Mouse (Mus musculus): ENCODE measurements around the gene Sfmbt2. TPM values are rescaled to one million over a fixed set of nuclear protein-coding genes. Genes with fewer than 3 reads are reported as not detected.

Sfmbt2 gene
- 2.2 and 2.5 TPM in 2 replicates for polyA plus RNA-seq (2012; rRNA removed)
- 2.5 and 3.0 TPM in 2 replicates for polyA plus RNA-seq (2014; fragmentation: Nextera tagmentation; extraction: Ambion mirVana)

DNA sequence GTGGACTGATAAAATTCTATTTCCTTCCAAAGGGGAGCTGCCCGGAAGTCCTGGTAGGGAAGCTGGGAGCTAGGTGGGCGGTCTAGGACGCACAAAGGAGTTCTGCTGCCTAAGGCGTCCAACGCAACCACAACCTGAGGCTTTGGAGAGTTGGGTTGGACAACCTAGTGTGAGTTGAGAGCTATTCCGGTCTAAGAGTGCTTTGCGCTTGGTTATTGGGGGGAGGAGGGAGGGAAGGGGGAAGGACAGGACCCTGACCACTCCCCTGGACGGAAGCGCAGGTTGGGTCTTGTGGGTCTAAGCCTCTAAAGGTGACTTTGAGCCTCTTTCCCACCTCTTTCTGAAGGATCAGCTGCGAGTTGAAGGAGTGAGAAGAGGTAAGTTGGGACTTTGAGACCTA, at the start of gene Sfmbt2:
Gene Sfmbt2, plus strand, starts transcription at position 335 of the 400 bp plus-strand sequence.
- DNase-seq (ENCODE audit: low spot score) (no peak), ATAC-seq (ENCODE audit: low FRiP score, low read depth) (no peak)
- Histone ChIP-seq H3K9me3 (ENCODE audit: control insufficient read depth, low read length) (no peaks in the 10 kb centered on the region), H3K36me3 (ENCODE audit: control insufficient read depth, insufficient read depth, low read length) (no peaks in the 10 kb centered on the region), H3K27me3 (ENCODE audit: control insufficient read depth, insufficient read depth, low read length) (peaks cover 66% of the 10 kb centered on the region), H3K4me2 (replicated peaks; ENCODE audit: low read depth, low read length, severe bottlenecking) (no peak within 1 kb of the TSS), H3K27ac (replicated peaks; ENCODE audit: low read depth, low read length) (no peak within 1 kb of the TSS), H3K9ac (ENCODE audit: low read depth, low read length, severe bottlenecking) (no peak within 1 kb of the TSS), H3K4me3 (replicated peaks; ENCODE audit: low read length) (no peak within 1 kb of the TSS), H3K4me1 (ENCODE audit: control insufficient read depth, insufficient read depth, low read length) (peaks cover 12% of the 10 kb centered on the region)
- no peak for TF ChIP-seq POLR2A (IDR thresholded peaks at IDR 0.05; ENCODE audit: borderline replicate concordance, extremely low read depth, insufficient read depth, insufficient read length)
- WGBS, result 0% methylated on average over 10 of the region's 10 CpGs

GRCm38 (mm10) chr2:10321093-10321492, 49.2 kb upstream of the Sfmbt2 start:
- H3K4me3 ChIP-seq (replicated peaks; ENCODE audit: low read length), result no peak overlapping the region
- 47% methylated on average over 6 of the region's 6 CpGs for WGBS
- no peaks in the 10 kb centered on the region for H3K9me3 ChIP-seq (ENCODE audit: control insufficient read depth, low read length)
- no peak for TF ChIP-seq POLR2A (IDR thresholded peaks at IDR 0.05; ENCODE audit: borderline replicate concordance, extremely low read depth, insufficient read depth, insufficient read length)
- no peaks in the 10 kb centered on the region for H3K27me3 ChIP-seq (ENCODE audit: control insufficient read depth, insufficient read depth, low read length)
- no peaks in the 10 kb centered on the region; the same call in 1 of the 2 replicates for H3K4me1 ChIP-seq (ENCODE audit: control insufficient read depth, insufficient read depth, low read length)
- no peaks in the 10 kb centered on the region for H3K36me3 ChIP-seq (ENCODE audit: control insufficient read depth, insufficient read depth, low read length)
- DNase-seq (ENCODE audit: low spot score) (peak; percentile 30), ATAC-seq (ENCODE audit: low FRiP score, low read depth) (peak; percentile 12; the same call in 1 of the 2 replicates)
- H3K9ac ChIP-seq (ENCODE audit: low read depth, low read length, severe bottlenecking), result no peak overlapping the region
- no peak overlapping the region for H3K27ac ChIP-seq (replicated peaks; ENCODE audit: low read depth, low read length)
- H3K4me2 ChIP-seq (replicated peaks; ENCODE audit: low read depth, low read length, severe bottlenecking), result no peak overlapping the region

DNA sequence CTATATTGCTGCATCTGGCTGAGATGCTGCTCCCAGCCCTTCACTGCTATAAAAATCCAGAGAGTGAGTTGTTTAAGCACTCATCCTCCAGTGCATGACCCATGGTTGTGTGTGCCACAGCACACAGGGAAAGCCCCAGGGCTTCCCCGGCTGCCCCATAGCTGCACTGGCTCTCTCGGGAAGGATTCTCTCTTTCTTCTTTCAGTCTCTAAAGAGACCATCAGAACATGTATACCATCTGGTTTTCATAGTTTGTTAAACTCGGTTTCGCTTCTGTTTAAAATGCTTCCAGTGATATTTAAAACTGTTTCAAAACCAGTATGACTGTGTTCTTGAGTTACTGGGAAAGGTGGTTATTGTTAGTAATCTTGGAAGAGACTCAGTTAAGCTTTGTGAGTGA, 47.1 kb upstream of the Sfmbt2 start:
- WGBS, result 56% methylated on average over 4 of the region's 4 CpGs
- Histone ChIP-seq H3K9me3 (ENCODE audit: control insufficient read depth, low read length) (no peaks in the 10 kb centered on the region), H3K27ac (replicated peaks; ENCODE audit: low read depth, low read length) (no peak overlapping the region), H3K4me1 (ENCODE audit: control insufficient read depth, insufficient read depth, low read length) (no peaks in the 10 kb centered on the region; the same call in 1 of the 2 replicates), H3K36me3 (ENCODE audit: control insufficient read depth, insufficient read depth, low read length) (no peaks in the 10 kb centered on the region), H3K27me3 (ENCODE audit: control insufficient read depth, insufficient read depth, low read length) (no peaks in the 10 kb centered on the region), H3K4me2 (replicated peaks; ENCODE audit: low read depth, low read length, severe bottlenecking) (no peak overlapping the region), H3K4me3 (replicated peaks; ENCODE audit: low read length) (no peak overlapping the region), H3K9ac (ENCODE audit: low read depth, low read length, severe bottlenecking) (no peak overlapping the region)
- DNase-seq (ENCODE audit: low spot score) (no peak), ATAC-seq (ENCODE audit: low FRiP score, low read depth) (no peak)
- TF ChIP-seq POLR2A (IDR thresholded peaks at IDR 0.05; ENCODE audit: borderline replicate concordance, extremely low read depth, insufficient read depth, insufficient read length), result no peak

DNA sequence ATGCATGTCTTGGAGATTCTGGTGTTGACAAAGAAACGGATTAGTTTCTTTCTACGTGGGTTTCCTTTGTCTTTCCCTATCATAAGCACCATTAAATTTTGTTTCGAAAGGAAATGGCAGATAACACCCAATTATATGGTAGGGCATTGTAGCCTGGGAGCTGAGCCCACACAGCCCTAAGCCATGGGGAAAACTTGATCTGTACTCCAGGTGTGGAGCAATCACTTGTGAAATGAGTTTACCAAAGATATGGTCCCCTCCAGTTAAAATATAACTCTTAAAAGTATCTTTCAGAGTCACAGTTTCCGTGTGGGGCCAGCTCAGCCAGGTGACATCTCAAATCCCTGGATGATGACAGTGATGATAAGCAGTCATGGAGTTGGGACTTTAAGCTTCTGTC, 45.3 kb upstream of the Sfmbt2 start:
- Histone ChIP-seq H3K27ac (replicated peaks; ENCODE audit: low read depth, low read length) (no peak overlapping the region), H3K9me3 (ENCODE audit: control insufficient read depth, low read length) (no peaks in the 10 kb centered on the region), H3K4me3 (replicated peaks; ENCODE audit: low read length) (no peak overlapping the region), H3K4me1 (ENCODE audit: control insufficient read depth, insufficient read depth, low read length) (no peaks in the 10 kb centered on the region; the same call in 1 of the 2 replicates), H3K36me3 (ENCODE audit: control insufficient read depth, insufficient read depth, low read length) (no peaks in the 10 kb centered on the region), H3K9ac (ENCODE audit: low read depth, low read length, severe bottlenecking) (no peak overlapping the region), H3K27me3 (ENCODE audit: control insufficient read depth, insufficient read depth, low read length) (no peaks in the 10 kb centered on the region), H3K4me2 (replicated peaks; ENCODE audit: low read depth, low read length, severe bottlenecking) (no peak overlapping the region)
- TF ChIP-seq POLR2A (IDR thresholded peaks at IDR 0.05; ENCODE audit: borderline replicate concordance, extremely low read depth, insufficient read depth, insufficient read length), result no peak
- no peak for ATAC-seq (ENCODE audit: low FRiP score, low read depth)
- WGBS, result 80% methylated on average over 4 of the region's 4 CpGs
- no peak for DNase-seq (ENCODE audit: low spot score)

GRCm38 (mm10) chr2:10330216-10330615, 40.1 kb upstream of the Sfmbt2 start:
- no peak for ATAC-seq (ENCODE audit: low FRiP score, low read depth)
- no peak for DNase-seq (ENCODE audit: low spot score)
- no peak overlapping the region for H3K4me3 ChIP-seq (replicated peaks; ENCODE audit: low read length)

More at GRCm38 (mm10) chr2:10330216-10330615, 40.1 kb upstream of the Sfmbt2 start:
- H3K27me3 ChIP-seq (ENCODE audit: control insufficient read depth, insufficient read depth, low read length), result peaks cover 4% of the 10 kb centered on the region; the same call in 1 of the 2 replicates
- no peak overlapping the region for H3K9ac ChIP-seq (ENCODE audit: low read depth, low read length, severe bottlenecking)
- no peak overlapping the region for H3K4me2 ChIP-seq (replicated peaks; ENCODE audit: low read depth, low read length, severe bottlenecking)
- no peaks in the 10 kb centered on the region for H3K36me3 ChIP-seq (ENCODE audit: control insufficient read depth, insufficient read depth, low read length)
- no peak for TF ChIP-seq POLR2A (IDR thresholded peaks at IDR 0.05; ENCODE audit: borderline replicate concordance, extremely low read depth, insufficient read depth, insufficient read length)
- no peaks in the 10 kb centered on the region for H3K9me3 ChIP-seq (ENCODE audit: control insufficient read depth, low read length)
- WGBS, result 41% methylated on average over 5 of the region's 5 CpGs
- no peaks in the 10 kb centered on the region for H3K4me1 ChIP-seq (ENCODE audit: control insufficient read depth, insufficient read depth, low read length)
- H3K27ac ChIP-seq (replicated peaks; ENCODE audit: low read depth, low read length), result no peak overlapping the region

Data from limb, embryonic 14.5 days (tissue).